In genomic region chr11:106568329-106568960, GRCm38 (mm10) we compare ENCODE assay signal across 22 mouse cellular contexts. TPM values are rescaled to one million over a fixed set of nuclear protein-coding genes. Genes with fewer than 3 reads are reported as not detected.
DNase-seq lines count a peak whose midpoint lies in the region; TF ChIP-seq lines count a peak whose summit lies in the region.
"Had no signal": no experiment of that assay in that cellular context is flagged by ENCODE, and none has a peak within 500 bp of the region (broad histone marks: within the 10 kb centered on the region; RNA-seq: fewer than 3 reads in every experiment).

No protein-coding gene starts in this region.

- DNase-seq in heart, adult 11 months, result peak; percentile 86
- no peak for DNase-seq in heart, postnatal 25 days (ENCODE audit: low spot score)
- DNase-seq in ES-E14 (ENCODE audit: low read depth, low spot score), result no peak
- DNase-seq in brain, adult 2 months (ENCODE audit: low read depth, low spot score), result peak; percentile 92
- peak; percentile 86 for DNase-seq in cerebellum, adult 9-10 months
- no peak for DNase-seq in embryo, embryonic 10.5 days (ENCODE audit: low spot score)
- DNase-seq in gastrocnemius, postnatal 36 days, result no peak
- no peak for DNase-seq in lung, adult 18-20 months
- DNase-seq: adrenal gland, postnatal 36 days; gastrocnemius, postnatal 25 days; kidney, adult 2 months; kidney, postnatal 25 days; layer of hippocampus, adult 9-11 months; lung, embryonic 14.5 days; right cerebral cortex, postnatal 14 days; thymus, postnatal 36 days had no signal

- H3K36me3 ChIP-seq in ES-E14 (ENCODE audit: control insufficient read depth, insufficient read depth, low read length, poor library complexity, severe bottlenecking), result peaks cover 18% of the 10 kb centered on the region; the same call in 1 of the 2 replicates

- in situ Hi-C loops in ES-E14 (cut with MboI; ENCODE audit: low sequenced_read_pairs in 2 of 2, unreplicated experiment in 2 of 2), result no loop called here

- intact Hi-C loops in heart, postnatal 25 days (cut with DNase I), result no loop called here
- intact Hi-C loops in gastrocnemius, postnatal 36 days (cut with DNase I), result no loop called here

- H3K9me3 ChIP-seq in ES-E14 (ENCODE audit: control insufficient read depth, insufficient read depth, low read depth, low read length), result no peaks in the 10 kb centered on the region
- H3K9me3 ChIP-seq: embryonic facial prominence, embryonic 15.5 days; hindbrain, embryonic 10.5 days; limb, embryonic 12.5 days; liver, embryonic 12.5 days; midbrain, embryonic 12.5 days had no signal

- no peak overlapping the region; the same call in 1 of the 2 replicates for H3K27ac ChIP-seq in ES-E14 (ENCODE audit: insufficient read depth, low read depth, low read length, poor library complexity, severe bottlenecking)
- H3K27ac ChIP-seq: embryonic facial prominence, embryonic 15.5 days; hindbrain, embryonic 10.5 days; limb, embryonic 12.5 days; liver, embryonic 12.5 days; macrophage; midbrain, embryonic 12.5 days had no signal

- peaks cover 9 to 38% of the 10 kb centered on the region in 2 experiments for H3K4me1 ChIP-seq in ES-E14 (ENCODE audit: control insufficient read depth in 2 of 2, insufficient read depth in 2 of 2, low read length in 2 of 2, poor library complexity in 1 of 2)

- peak overlapping the region; percentile 4; the same call in 1 of the 2 replicates for H3K9ac ChIP-seq in ES-E14 (ENCODE audit: insufficient read depth, low read depth, low read length, poor library complexity, severe bottlenecking)
- H3K9ac ChIP-seq: embryonic facial prominence, embryonic 15.5 days; liver, embryonic 12.5 days; lung, embryonic 14.5 days; midbrain, embryonic 12.5 days had no signal

- H3K4me3 ChIP-seq in ES-E14 (ENCODE audit: insufficient read depth in 1 of 2, low read depth in 1 of 2, low read length in 2 of 2, poor library complexity in 1 of 2, severe bottlenecking in 1 of 2), result no peak overlapping the region
- H3K4me3 ChIP-seq: embryonic facial prominence, embryonic 15.5 days; hindbrain, embryonic 10.5 days; limb, embryonic 12.5 days; liver, embryonic 12.5 days; midbrain, embryonic 12.5 days had no signal

TF ChIP-seq in ES-E14, 5 proteins besides CTCF, POLR2A, EP300 and RAD21:
- TF ChIP-seq HCFC1 (IDR thresholded peaks at IDR 0.05; ENCODE audit: borderline replicate concordance, insufficient read depth, low read length) (no peak), MAFK (IDR thresholded peaks at IDR 0.05; ENCODE audit: insufficient read depth, low read depth, low read length) (no peak)

RNA-seq across cellular contexts. Expression of gene Tex2, which starts 44.8 kb away (rescaled TPM):
- 10 to 100 TPM; 45.5 to 46.7 TPM for total RNA-seq in heart, postnatal 25 days (2021)
- 33.6 and 34.4 TPM in 2 replicates for total RNA-seq in ES-E14 (2012; rRNA removed)
- total RNA-seq in gastrocnemius, postnatal 36 days (2021), result 10 to 100 TPM; 45.7 to 46.2 TPM

Comparison
In these comparisons a context has a peak if more than half of its experiments do, and no peak if none do; other contexts are left out.
1. DNase-seq: peak in heart, adult 11 months (single experiment), brain, adult 2 months (single experiment) and cerebellum, adult 9-10 months (single experiment); none in heart, postnatal 25 days (single experiment), ES-E14 (single experiment), embryo, embryonic 10.5 days (single experiment), gastrocnemius, postnatal 36 days (0 of 2) and lung, adult 18-20 months (0 of 2).